In the genomic region with DNA sequence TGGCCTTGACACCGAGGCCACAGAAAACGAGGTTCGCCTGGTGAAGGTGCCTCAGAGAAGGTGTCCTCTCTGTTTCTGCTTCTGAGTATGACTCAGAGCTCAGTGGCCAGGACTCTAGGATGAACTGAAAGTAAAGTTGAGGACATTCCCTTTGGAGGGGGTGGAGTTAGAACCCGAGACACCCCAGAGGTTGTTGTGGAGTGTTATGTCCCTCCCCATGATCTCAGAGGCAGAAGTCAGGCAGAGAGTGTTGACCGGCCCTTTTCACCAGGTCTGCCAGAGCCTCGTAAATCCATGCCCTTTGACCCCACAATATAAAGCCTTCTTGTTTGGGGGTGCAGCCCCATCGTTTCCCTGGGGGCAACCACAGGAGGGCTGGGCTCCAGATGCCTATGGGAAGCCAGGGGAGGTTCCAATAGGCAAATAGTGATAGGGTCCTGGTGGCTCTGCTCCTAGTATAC, we compare ENCODE assay signal across 8 mouse cellular contexts. TPM values are rescaled to one million over a fixed set of nuclear protein-coding genes. Genes with fewer than 3 reads are reported as not detected.
DNase-seq lines count a peak whose midpoint lies in the region; ATAC-seq and TF ChIP-seq lines count a peak whose summit lies in the region.

No protein-coding gene starts in this region.

- peak overlapping the region; percentile 23; the same call in 1 of the 2 replicates for H3K9ac ChIP-seq in kidney, embryonic 14.5 days (ENCODE audit: low read depth, low read length)
- H3K9ac ChIP-seq in embryonic facial prominence, embryonic 12.5 days = no peak overlapping the region
- H3K9ac ChIP-seq in intestine, postnatal 0 days (ENCODE audit: low read depth, low read length) = peak overlapping the region; percentile 24; the same call in 1 of the 2 replicates

- H3K4me2 ChIP-seq in kidney, embryonic 14.5 days (replicated peaks; ENCODE audit: low read depth, low read length) = no peak overlapping the region; the same call in 1 of the 2 replicates
- peak overlapping the region; percentile 21 for H3K4me2 ChIP-seq in embryonic facial prominence, embryonic 12.5 days (replicated peaks)
- H3K4me2 ChIP-seq in intestine, postnatal 0 days (replicated peaks; ENCODE audit: low read depth) = peak overlapping the region; percentile 37

- no peak overlapping the region for H3K4me3 ChIP-seq in kidney, embryonic 14.5 days (ENCODE audit: low read length)
- H3K4me3 ChIP-seq in embryonic facial prominence, embryonic 12.5 days = no peak overlapping the region
- no peak overlapping the region for H3K4me3 ChIP-seq in intestine, postnatal 0 days (ENCODE audit: low read depth, low read length)

- no peak for DNase-seq in kidney, postnatal 14 days
- peak; percentile 22 to 31 for DNase-seq in natural killer cell, adult 2 months (ENCODE audit: low spot score in 2 of 2)
- DNase-seq in layer of hippocampus, postnatal 10 days (ENCODE audit: low spot score in 2 of 2) = no peak
- no peak for DNase-seq in cerebellum, adult 18-20 months

- ATAC-seq in kidney, embryonic 14.5 days (ENCODE audit: low FRiP score, low TSS enrichment) = no peak
- no peak for ATAC-seq in embryonic facial prominence, embryonic 12.5 days (ENCODE audit: insufficient number of reproducible peaks, insufficient read depth, low FRiP score, low TSS enrichment)
- peak; percentile 49 for ATAC-seq in intestine, postnatal 0 days
- no peak for ATAC-seq in frontal cortex, adult (ENCODE audit: low TSS enrichment)

- peaks cover 3% of the 10 kb centered on the region; the same call in 1 of the 2 replicates for H3K27me3 ChIP-seq in kidney, embryonic 14.5 days (ENCODE audit: control insufficient read depth, insufficient read depth, low read length)
- no peaks in the 10 kb centered on the region for H3K27me3 ChIP-seq in embryonic facial prominence, embryonic 12.5 days
- H3K27me3 ChIP-seq in intestine, postnatal 0 days (replicated peaks; ENCODE audit: control insufficient read depth, insufficient read depth, low read length) = no peaks in the 10 kb centered on the region

- WGBS in kidney, embryonic 14.5 days = 32% methylated on average over 7 of the region's 7 CpGs
- 19% methylated on average over 7 of the region's 7 CpGs for WGBS in embryonic facial prominence, embryonic 12.5 days
- WGBS in intestine, postnatal 0 days = 25% methylated on average over 7 of the region's 7 CpGs

- TF ChIP-seq CTCF in intestine, postnatal 0 days (IDR thresholded peaks at IDR 0.05; ENCODE audit: low read depth) = no peak

- peaks cover 73% of the 10 kb centered on the region for H3K4me1 ChIP-seq in kidney, embryonic 14.5 days (ENCODE audit: control insufficient read depth, insufficient read depth, low read length)
- H3K4me1 ChIP-seq in embryonic facial prominence, embryonic 12.5 days = peaks cover 92% of the 10 kb centered on the region
- H3K4me1 ChIP-seq in intestine, postnatal 0 days (replicated peaks; ENCODE audit: control insufficient read depth, insufficient read depth, low read length) = peaks cover 47% of the 10 kb centered on the region

- H3K27ac ChIP-seq in kidney, embryonic 14.5 days (ENCODE audit: low read depth, low read length) = peak overlapping the region; percentile 62
- H3K27ac ChIP-seq in embryonic facial prominence, embryonic 12.5 days = peak overlapping the region; percentile 70
- peak overlapping the region; percentile 89 for H3K27ac ChIP-seq in intestine, postnatal 0 days (ENCODE audit: low read depth, low read length)

- H3K9me3 ChIP-seq in kidney, embryonic 14.5 days (ENCODE audit: control insufficient read depth, low read length) = no peaks in the 10 kb centered on the region
- H3K9me3 ChIP-seq in embryonic facial prominence, embryonic 12.5 days = no peaks in the 10 kb centered on the region
- H3K9me3 ChIP-seq in intestine, postnatal 0 days (ENCODE audit: control insufficient read depth) = no peaks in the 10 kb centered on the region

- no peaks in the 10 kb centered on the region for H3K36me3 ChIP-seq in kidney, embryonic 14.5 days (ENCODE audit: control insufficient read depth, insufficient read depth, low read length)
- H3K36me3 ChIP-seq in embryonic facial prominence, embryonic 12.5 days = no peaks in the 10 kb centered on the region
- no peaks in the 10 kb centered on the region for H3K36me3 ChIP-seq in intestine, postnatal 0 days (ENCODE audit: control insufficient read depth, insufficient read depth)

RNA-seq across cellular contexts. Expression of gene Kif21b, which starts 5.9 kb away (rescaled TPM):
- 3.2 and 3.3 TPM in 2 replicates for polyA plus RNA-seq in kidney, embryonic 14.5 days (2014; fragmentation: Nextera tagmentation; extraction: Ambion mirVana)
- polyA plus RNA-seq in embryonic facial prominence, embryonic 12.5 days (2016; fragmentation: Nextera tagmentation; extraction: Ambion mirVana) = 8.6 and 9.7 TPM in 2 replicates
- 5.5 and 6.4 TPM in 2 replicates for polyA plus RNA-seq in intestine, postnatal 0 days (2015; fragmentation: Nextera tagmentation; extraction: Ambion mirVana)
- 100 to 1,000 TPM; 182 to 199 TPM for total RNA-seq in layer of hippocampus, postnatal 10 days (2021)

Comparison
In these comparisons a context has a peak if more than half of its experiments do, and no peak if none do; other contexts are left out.
1. DNase-seq: peak in natural killer cell, adult 2 months (2 of 2); none in kidney, postnatal 14 days (single experiment), layer of hippocampus, postnatal 10 days (0 of 2) and cerebellum, adult 18-20 months (0 of 2).
2. Peak in every context shown above with its lines, with median percentiles within 50 percentile points of each other: H3K27ac ChIP-seq.